Mouse (Mus musculus): ENCODE results near the gene Ebp. TPM values are rescaled to one million over a fixed set of nuclear protein-coding genes. Genes with fewer than 3 reads are reported as not detected.

The Ebp gene
- polyA plus RNA-seq, 1 experiment, result 73.1 TPM

DNA sequence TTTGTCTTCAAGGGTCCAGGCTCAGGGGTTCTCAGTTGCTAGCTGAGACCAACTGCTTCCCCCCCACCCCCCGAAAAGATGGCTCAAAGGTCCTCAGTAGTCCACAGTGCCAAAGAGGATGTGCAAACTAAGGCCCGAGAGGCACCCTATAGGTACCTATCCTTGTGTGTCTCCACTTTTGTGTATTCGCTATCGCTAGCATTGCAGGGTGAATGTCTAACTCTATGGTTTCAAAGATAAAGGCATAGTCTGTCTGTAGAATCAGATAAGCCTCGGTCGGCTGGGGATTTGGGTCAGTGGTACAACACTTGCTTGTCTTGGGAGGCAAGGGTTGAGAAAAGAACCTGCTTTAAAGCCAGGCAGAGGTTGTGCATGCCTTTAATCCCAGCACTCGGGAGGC, 30.2 kb upstream of the Ebp start:
- Histone ChIP-seq H3K27me3 (ENCODE audit: control insufficient read depth, insufficient read depth, insufficient read length) (no peaks in the 10 kb centered on the region), H3ac (ENCODE audit: control insufficient read depth, insufficient read length, low read depth) (no peak overlapping the region), H3K4me3 (ENCODE audit: insufficient read depth, poor library complexity, severe bottlenecking) (no peak overlapping the region), H3K36me3 (ENCODE audit: control insufficient read depth, insufficient read depth) (no peaks in the 10 kb centered on the region), H3K79me2 (ENCODE audit: control insufficient read depth, insufficient read depth) (no peaks in the 10 kb centered on the region), H3K79me3 (ENCODE audit: low read depth) (no peaks in the 10 kb centered on the region)
- no peak for TF ChIP-seq MYOD1 (IDR thresholded peaks at IDR 0.05; ENCODE audit: control insufficient read depth, insufficient read length, low read depth)
- TF ChIP-seq CTCF (IDR thresholded peaks at IDR 0.05; ENCODE audit: control insufficient read depth, insufficient read depth, insufficient read length), result no peak
- no peak for TF ChIP-seq MYOG (IDR thresholded peaks at IDR 0.05; ENCODE audit: control insufficient read depth, extremely low read depth, insufficient read length)
- no peak for TF ChIP-seq FOSL1 (IDR thresholded peaks at IDR 0.05; ENCODE audit: insufficient read depth, low read length, poor library complexity, severe bottlenecking)
- no peak for TF ChIP-seq USF1 (IDR thresholded peaks at IDR 0.05; ENCODE audit: low read depth)
- no peak for TF ChIP-seq MAX (IDR thresholded peaks at IDR 0.05)
- TF ChIP-seq CEBPB (IDR thresholded peaks at IDR 0.05; ENCODE audit: low read depth), result no peak

DNA sequence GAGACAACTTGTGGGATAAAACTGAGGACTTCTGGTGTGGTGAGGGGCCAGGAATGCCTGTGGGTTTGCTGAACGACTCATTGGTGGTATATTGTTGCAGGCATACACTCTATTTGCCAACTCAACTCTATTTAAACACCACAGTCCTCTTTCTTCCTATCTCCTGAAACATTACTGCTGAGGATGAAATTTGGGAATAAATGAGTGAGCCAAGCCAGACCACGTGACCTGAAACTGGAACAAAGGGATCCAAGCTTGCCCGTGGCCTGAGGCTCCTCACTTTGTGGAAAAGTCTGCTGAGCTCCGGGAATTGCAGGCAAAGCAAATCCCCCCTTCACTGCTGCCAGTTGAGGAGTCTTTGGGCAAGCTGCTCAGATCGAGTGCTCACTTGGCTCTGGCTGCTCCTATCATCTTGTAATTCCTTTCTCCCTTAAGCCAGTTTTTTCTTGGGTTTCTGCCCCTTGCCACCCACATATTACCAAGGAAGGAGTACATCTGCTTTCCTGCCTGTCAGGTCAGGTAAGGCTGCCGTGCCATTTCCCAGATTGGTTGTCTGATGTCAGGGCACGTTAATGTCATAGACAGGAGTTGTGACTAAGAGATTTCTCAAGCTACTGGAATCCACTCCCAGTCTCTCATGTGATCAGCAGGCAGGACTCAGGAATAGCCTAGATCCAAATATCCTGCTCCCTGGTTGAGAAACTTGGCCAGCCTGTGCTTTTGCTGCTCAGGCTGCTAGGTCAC, 29.5 kb upstream of the Ebp start:
- Histone ChIP-seq H3K79me2 (ENCODE audit: control insufficient read depth, insufficient read depth) (no peaks in the 10 kb centered on the region), H3K79me3 (ENCODE audit: low read depth) (no peaks in the 10 kb centered on the region), H3ac (ENCODE audit: control insufficient read depth, insufficient read length, low read depth) (peak overlapping the region; percentile 4), H3K4me3 (ENCODE audit: insufficient read depth, poor library complexity, severe bottlenecking) (no peak overlapping the region), H3K36me3 (ENCODE audit: control insufficient read depth, insufficient read depth) (no peaks in the 10 kb centered on the region), H3K27me3 (ENCODE audit: control insufficient read depth, insufficient read depth, insufficient read length) (no peaks in the 10 kb centered on the region)
- TF ChIP-seq CTCF (IDR thresholded peaks at IDR 0.05; ENCODE audit: control insufficient read depth, insufficient read depth, insufficient read length) (no peak), CEBPB (IDR thresholded peaks at IDR 0.05; ENCODE audit: low read depth) (no peak), MAX (IDR thresholded peaks at IDR 0.05) (no peak), FOSL1 (IDR thresholded peaks at IDR 0.05; ENCODE audit: insufficient read depth, low read length, poor library complexity, severe bottlenecking) (no peak), MYOD1 (IDR thresholded peaks at IDR 0.05; ENCODE audit: control insufficient read depth, insufficient read length, low read depth) (no peak), USF1 (IDR thresholded peaks at IDR 0.05; ENCODE audit: low read depth) (peak; percentile 89), MYOG (IDR thresholded peaks at IDR 0.05; ENCODE audit: control insufficient read depth, extremely low read depth, insufficient read length) (no peak)

DNA sequence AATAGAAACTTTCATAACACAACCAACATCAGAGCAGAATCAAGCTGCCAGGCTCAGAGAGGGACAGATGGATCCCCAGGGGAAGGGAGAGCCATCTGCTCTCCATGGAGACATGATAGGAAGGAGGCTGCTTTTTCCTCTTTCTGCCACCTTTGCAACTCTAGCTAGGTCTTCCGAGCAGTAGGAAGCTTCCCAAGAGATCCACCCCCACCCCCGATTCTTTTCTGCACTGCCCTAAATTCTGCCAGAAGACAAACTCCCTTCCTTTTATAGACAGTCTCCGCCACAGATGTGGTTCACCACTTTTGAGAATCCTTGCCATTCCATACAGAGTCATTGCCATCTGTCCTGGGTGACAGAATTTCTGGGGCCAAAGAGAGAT, 29.0 kb upstream of the Ebp start:
- H3K27me3 ChIP-seq (ENCODE audit: control insufficient read depth, insufficient read depth, insufficient read length), result no peaks in the 10 kb centered on the region
- H3K79me3 ChIP-seq (ENCODE audit: low read depth), result no peaks in the 10 kb centered on the region
- no peak overlapping the region for H3K4me3 ChIP-seq (ENCODE audit: insufficient read depth, poor library complexity, severe bottlenecking)
- TF ChIP-seq CEBPB (IDR thresholded peaks at IDR 0.05; ENCODE audit: low read depth), result no peak
- no peak for TF ChIP-seq MYOG (IDR thresholded peaks at IDR 0.05; ENCODE audit: control insufficient read depth, extremely low read depth, insufficient read length)
- no peak for TF ChIP-seq MAX (IDR thresholded peaks at IDR 0.05)
- no peak for TF ChIP-seq MYOD1 (IDR thresholded peaks at IDR 0.05; ENCODE audit: control insufficient read depth, insufficient read length, low read depth)
- TF ChIP-seq USF1 (IDR thresholded peaks at IDR 0.05; ENCODE audit: low read depth), result no peak
- TF ChIP-seq FOSL1 (IDR thresholded peaks at IDR 0.05; ENCODE audit: insufficient read depth, low read length, poor library complexity, severe bottlenecking), result no peak
- no peak for TF ChIP-seq CTCF (IDR thresholded peaks at IDR 0.05; ENCODE audit: control insufficient read depth, insufficient read depth, insufficient read length)
- no peak overlapping the region for H3ac ChIP-seq (ENCODE audit: control insufficient read depth, insufficient read length, low read depth)
- H3K36me3 ChIP-seq (ENCODE audit: control insufficient read depth, insufficient read depth), result no peaks in the 10 kb centered on the region
- H3K79me2 ChIP-seq (ENCODE audit: control insufficient read depth, insufficient read depth), result no peaks in the 10 kb centered on the region

DNA sequence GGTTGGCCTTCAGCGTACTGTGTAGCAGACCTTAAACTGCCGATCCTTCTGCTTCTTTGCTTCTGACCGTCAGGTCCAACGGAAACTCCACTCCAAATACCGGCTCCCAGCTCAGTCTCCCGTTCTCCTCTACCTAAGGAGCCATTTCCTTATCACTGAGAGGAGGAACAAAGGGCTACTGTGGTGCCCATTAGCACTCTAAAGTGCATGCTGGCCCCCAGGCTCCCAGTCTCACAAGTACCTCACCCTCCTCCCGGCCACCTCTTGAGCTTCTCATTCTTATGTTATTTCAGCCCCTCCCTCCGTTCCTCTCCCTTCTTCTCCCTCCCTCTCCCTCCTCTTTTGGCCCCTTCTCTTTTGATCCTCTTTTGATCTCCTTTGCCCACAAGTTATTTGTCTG, 26.3 kb upstream of the Ebp start:
- Histone ChIP-seq H3K79me2 (ENCODE audit: control insufficient read depth, insufficient read depth) (no peaks in the 10 kb centered on the region), H3K27me3 (ENCODE audit: control insufficient read depth, insufficient read depth, insufficient read length) (no peaks in the 10 kb centered on the region), H3K79me3 (ENCODE audit: low read depth) (no peaks in the 10 kb centered on the region), H3K36me3 (ENCODE audit: control insufficient read depth, insufficient read depth) (no peaks in the 10 kb centered on the region), H3ac (ENCODE audit: control insufficient read depth, insufficient read length, low read depth) (no peak overlapping the region), H3K4me3 (ENCODE audit: insufficient read depth, poor library complexity, severe bottlenecking) (no peak overlapping the region)
- no peak for TF ChIP-seq MYOD1 (IDR thresholded peaks at IDR 0.05; ENCODE audit: control insufficient read depth, insufficient read length, low read depth)
- no peak for TF ChIP-seq CEBPB (IDR thresholded peaks at IDR 0.05; ENCODE audit: low read depth)
- no peak for TF ChIP-seq MYOG (IDR thresholded peaks at IDR 0.05; ENCODE audit: control insufficient read depth, extremely low read depth, insufficient read length)
- no peak for TF ChIP-seq USF1 (IDR thresholded peaks at IDR 0.05; ENCODE audit: low read depth)
- no peak for TF ChIP-seq FOSL1 (IDR thresholded peaks at IDR 0.05; ENCODE audit: insufficient read depth, low read length, poor library complexity, severe bottlenecking)
- TF ChIP-seq MAX (IDR thresholded peaks at IDR 0.05), result no peak
- TF ChIP-seq CTCF (IDR thresholded peaks at IDR 0.05; ENCODE audit: control insufficient read depth, insufficient read depth, insufficient read length), result no peak

DNA sequence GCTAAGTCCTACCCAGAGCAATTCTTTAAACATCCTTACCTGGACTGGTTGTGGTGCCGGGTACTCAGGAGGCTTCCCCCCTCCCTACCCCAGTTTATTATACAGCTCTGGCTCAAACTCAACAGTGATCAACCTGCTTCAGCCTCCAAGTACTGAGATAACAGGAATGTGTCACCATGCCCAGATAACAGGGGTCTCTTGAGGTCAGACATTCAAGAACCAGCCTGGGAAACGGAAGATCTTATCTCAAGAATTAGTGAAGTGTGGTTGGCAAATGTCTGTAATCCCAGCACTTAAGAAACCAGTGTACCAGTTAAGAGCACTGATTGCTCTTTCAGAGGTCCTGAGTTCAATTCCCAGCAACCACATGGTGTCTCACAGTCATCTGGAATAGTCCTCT, 24.8 kb upstream of the Ebp start:
- Histone ChIP-seq H3K79me3 (ENCODE audit: low read depth) (no peaks in the 10 kb centered on the region), H3K4me3 (ENCODE audit: insufficient read depth, poor library complexity, severe bottlenecking) (no peak overlapping the region), H3K36me3 (ENCODE audit: control insufficient read depth, insufficient read depth) (no peaks in the 10 kb centered on the region), H3ac (ENCODE audit: control insufficient read depth, insufficient read length, low read depth) (no peak overlapping the region), H3K79me2 (ENCODE audit: control insufficient read depth, insufficient read depth) (no peaks in the 10 kb centered on the region), H3K27me3 (ENCODE audit: control insufficient read depth, insufficient read depth, insufficient read length) (no peaks in the 10 kb centered on the region)
- TF ChIP-seq CTCF (IDR thresholded peaks at IDR 0.05; ENCODE audit: control insufficient read depth, insufficient read depth, insufficient read length) (no peak), USF1 (IDR thresholded peaks at IDR 0.05; ENCODE audit: low read depth) (no peak), CEBPB (IDR thresholded peaks at IDR 0.05; ENCODE audit: low read depth) (no peak), MYOD1 (IDR thresholded peaks at IDR 0.05; ENCODE audit: control insufficient read depth, insufficient read length, low read depth) (no peak)

DNA sequence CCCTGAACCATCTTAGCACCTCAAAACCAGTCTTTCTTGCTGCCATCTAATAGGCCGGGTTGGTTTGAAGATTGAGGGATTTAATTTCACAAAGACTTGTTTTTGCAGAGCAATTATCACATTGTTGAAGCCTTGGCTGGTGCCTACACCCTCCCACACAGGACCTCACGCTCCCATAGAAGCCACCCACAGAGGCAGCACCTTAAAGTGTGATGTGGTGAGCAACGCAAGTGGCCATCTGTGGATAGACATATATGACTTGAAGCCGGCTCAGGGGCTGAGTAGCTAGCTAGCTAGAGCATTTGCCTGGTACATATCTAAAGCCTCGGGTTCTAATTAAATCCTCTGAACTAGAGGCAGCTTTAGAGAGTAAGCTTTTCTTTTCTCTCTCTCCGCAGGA, 24.1 kb upstream of the Ebp start:
- no peak overlapping the region for H3K4me3 ChIP-seq (ENCODE audit: insufficient read depth, poor library complexity, severe bottlenecking)
- H3K36me3 ChIP-seq (ENCODE audit: control insufficient read depth, insufficient read depth), result no peaks in the 10 kb centered on the region
- no peaks in the 10 kb centered on the region for H3K79me2 ChIP-seq (ENCODE audit: control insufficient read depth, insufficient read depth)
- H3ac ChIP-seq (ENCODE audit: control insufficient read depth, insufficient read length, low read depth), result no peak overlapping the region
- TF ChIP-seq MYOG (IDR thresholded peaks at IDR 0.05; ENCODE audit: control insufficient read depth, extremely low read depth, insufficient read length) (no peak), FOSL1 (IDR thresholded peaks at IDR 0.05; ENCODE audit: insufficient read depth, low read length, poor library complexity, severe bottlenecking) (no peak), CTCF (IDR thresholded peaks at IDR 0.05; ENCODE audit: control insufficient read depth, insufficient read depth, insufficient read length) (no peak), USF1 (IDR thresholded peaks at IDR 0.05; ENCODE audit: low read depth) (no peak), MAX (IDR thresholded peaks at IDR 0.05) (no peak), CEBPB (IDR thresholded peaks at IDR 0.05; ENCODE audit: low read depth) (no peak), MYOD1 (IDR thresholded peaks at IDR 0.05; ENCODE audit: control insufficient read depth, insufficient read length, low read depth) (no peak)
- no peaks in the 10 kb centered on the region for H3K27me3 ChIP-seq (ENCODE audit: control insufficient read depth, insufficient read depth, insufficient read length)
- H3K79me3 ChIP-seq (ENCODE audit: low read depth), result no peaks in the 10 kb centered on the region

Data from C2C12 (cell line).